Mouse (Mus musculus): ENCODE measurements around the gene Fibcd1.

The Fibcd1 gene

GRCm38 (mm10) chr2:31769631-31770111, 76.1 kb downstream of the Fibcd1 start:
- intact Hi-C loops (cut with DNase I): no loop called here

- intact Hi-C loops (cut with DNase I): no loop called here
Observed at GRCm38 (mm10) chr2:31769115-31769514, 76.7 kb downstream of the Fibcd1 start.

GRCm38 (mm10) chr2:31767815-31768214, 78.0 kb downstream of the Fibcd1 start:
- intact Hi-C loops (cut with DNase I): no loop called here

GRCm38 (mm10) chr2:31767104-31767503, 78.7 kb downstream of the Fibcd1 start:
- intact Hi-C loops (cut with DNase I): no loop called here

All from adrenal gland (tissue).